Mouse (Mus musculus): ENCODE results near the gene Gm49358. TPM values are rescaled to one million over a fixed set of nuclear protein-coding genes. Genes with fewer than 3 reads are reported as not detected.

Gm49358 gene
- polyA plus RNA-seq, 1 experiment: not detected

DNA sequence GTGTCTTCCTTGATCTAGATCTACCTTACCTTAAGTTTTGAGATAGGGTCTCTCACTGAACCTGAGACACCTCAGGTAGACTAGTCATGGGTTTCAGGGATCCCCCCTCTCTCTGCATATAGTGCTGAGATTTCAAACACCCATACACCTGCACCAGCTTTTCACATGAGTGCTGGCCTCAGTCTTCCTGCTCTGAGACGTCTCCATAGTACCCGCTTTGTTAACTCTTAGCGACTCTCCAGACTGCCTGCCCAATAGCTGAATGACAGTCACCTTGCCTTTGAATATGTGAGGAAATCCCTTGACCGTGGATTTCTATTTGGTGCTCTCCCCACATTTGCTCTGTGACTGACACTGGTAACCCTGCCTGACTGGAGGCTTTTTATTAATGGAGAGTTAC is 30.4 kb downstream of the Gm49358 start:
- Histone ChIP-seq H3K27ac (ENCODE audit: insufficient read depth, low read length) (no peak overlapping the region), H3K4me1 (ENCODE audit: control insufficient read depth, insufficient read depth, low read length) (peaks cover 4% of the 10 kb centered on the region), H3K27me3 (ENCODE audit: control insufficient read depth, insufficient read depth, low read length, poor library complexity, severe bottlenecking) (no peaks in the 10 kb centered on the region), H3K4me3 (ENCODE audit: low read depth, low read length) (no peak overlapping the region), H3K9me3 (replicated peaks; ENCODE audit: control insufficient read depth, insufficient read depth, low read length, poor library complexity, severe bottlenecking) (no peaks in the 10 kb centered on the region), H3K9ac (ENCODE audit: low read depth, poor library complexity, severe bottlenecking) (no peak overlapping the region), H3K36me3 (ENCODE audit: control insufficient read depth, insufficient read depth, low read length, poor library complexity, severe bottlenecking) (no peaks in the 10 kb centered on the region)
- TF ChIP-seq POLR2A (IDR thresholded peaks at IDR 0.05; ENCODE audit: insufficient read depth, low read length) (no peak), CTCF (IDR thresholded peaks at IDR 0.05; ENCODE audit: low read depth, low read length) (no peak), EP300 (IDR thresholded peaks at IDR 0.05; ENCODE audit: insufficient read depth, low read depth, low read length) (no peak)

DNA sequence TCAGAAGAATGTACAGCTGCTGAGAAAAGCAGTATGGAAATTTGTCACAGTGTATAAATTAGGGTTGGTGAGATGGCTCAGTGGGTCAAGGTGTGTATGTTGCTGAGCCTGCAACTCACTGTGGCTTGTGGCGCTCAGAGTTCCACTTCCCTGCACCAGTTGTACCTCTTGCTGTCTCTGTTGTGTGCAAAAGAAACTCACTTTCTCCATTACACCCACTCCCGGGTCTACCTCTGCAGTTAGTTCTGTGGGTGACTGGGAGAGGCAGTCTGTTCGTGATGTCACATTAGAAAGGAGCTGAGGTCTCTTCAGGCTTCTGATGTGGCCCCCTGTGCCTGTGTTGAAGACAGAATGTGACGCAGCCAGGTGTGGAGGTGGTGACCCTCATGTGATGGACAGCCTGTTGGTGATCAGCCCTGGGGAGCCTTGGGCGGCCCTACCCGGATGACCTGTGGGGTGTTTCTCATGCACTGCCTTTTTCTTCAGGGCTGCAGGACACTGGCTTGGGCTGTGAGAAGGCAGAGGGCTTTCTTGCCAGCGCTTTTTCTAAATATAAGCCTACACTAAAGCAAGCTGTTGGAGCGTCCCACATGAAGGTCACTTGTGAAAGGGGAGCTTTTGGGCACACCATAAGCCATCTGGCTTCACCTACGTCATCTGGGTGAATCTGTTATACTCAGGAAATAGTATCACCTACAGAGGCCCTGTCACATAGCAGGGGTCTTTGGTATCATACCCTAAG is 31.2 kb downstream of the Gm49358 start:
- H3K4me1 ChIP-seq (ENCODE audit: control insufficient read depth, insufficient read depth, low read length): peaks cover 2% of the 10 kb centered on the region

DNA sequence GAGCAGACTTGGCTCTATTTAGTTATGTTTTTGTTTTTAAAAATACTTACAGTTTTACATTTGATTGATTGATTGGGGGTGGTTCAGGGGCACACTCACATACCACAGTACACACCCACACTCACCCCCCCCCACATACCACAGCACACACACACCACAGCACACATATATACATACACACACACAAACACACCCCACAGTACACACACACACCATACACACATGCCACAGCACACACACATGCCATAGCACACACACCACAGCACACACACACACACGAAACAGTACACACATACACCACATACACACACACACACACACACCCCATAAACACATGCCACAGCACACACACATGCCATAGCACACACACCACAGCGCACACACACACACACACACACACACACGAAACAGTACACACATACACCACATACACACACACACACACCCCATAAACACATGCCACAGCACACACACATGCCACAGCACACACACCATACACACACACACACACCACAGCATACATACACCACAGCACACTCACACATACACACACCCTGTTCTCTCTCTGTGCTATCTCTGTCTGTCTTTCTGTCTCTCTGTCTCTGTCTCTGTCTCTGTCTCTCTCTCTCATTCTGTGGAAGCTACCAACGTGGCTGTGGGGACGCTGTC is 32.4 kb downstream of the Gm49358 start:
- no peak for TF ChIP-seq POLR2A (IDR thresholded peaks at IDR 0.05; ENCODE audit: insufficient read depth, low read length)
- no peak for TF ChIP-seq EP300 (IDR thresholded peaks at IDR 0.05; ENCODE audit: insufficient read depth, low read depth, low read length)
- TF ChIP-seq CTCF (IDR thresholded peaks at IDR 0.05; ENCODE audit: low read depth, low read length): no peak
- Histone ChIP-seq H3K4me3 (ENCODE audit: low read depth, low read length) (no peak overlapping the region), H3K27me3 (ENCODE audit: control insufficient read depth, insufficient read depth, low read length, poor library complexity, severe bottlenecking) (no peaks in the 10 kb centered on the region), H3K9me3 (replicated peaks; ENCODE audit: control insufficient read depth, insufficient read depth, low read length, poor library complexity, severe bottlenecking) (no peaks in the 10 kb centered on the region), H3K27ac (ENCODE audit: insufficient read depth, low read length) (no peak overlapping the region), H3K9ac (ENCODE audit: low read depth, poor library complexity, severe bottlenecking) (no peak overlapping the region), H3K36me3 (ENCODE audit: control insufficient read depth, insufficient read depth, low read length, poor library complexity, severe bottlenecking) (no peaks in the 10 kb centered on the region), H3K4me1 (ENCODE audit: control insufficient read depth, insufficient read depth, low read length) (peaks cover 2% of the 10 kb centered on the region)

More for the DNA sequence above, 31.2 kb downstream of the Gm49358 start:
- H3K4me3 ChIP-seq (ENCODE audit: low read depth, low read length): no peak overlapping the region
- H3K27ac ChIP-seq (ENCODE audit: insufficient read depth, low read length): no peak overlapping the region
- no peaks in the 10 kb centered on the region for H3K36me3 ChIP-seq (ENCODE audit: control insufficient read depth, insufficient read depth, low read length, poor library complexity, severe bottlenecking)
- no peaks in the 10 kb centered on the region for H3K27me3 ChIP-seq (ENCODE audit: control insufficient read depth, insufficient read depth, low read length, poor library complexity, severe bottlenecking)
- H3K9me3 ChIP-seq (replicated peaks; ENCODE audit: control insufficient read depth, insufficient read depth, low read length, poor library complexity, severe bottlenecking): no peaks in the 10 kb centered on the region
- H3K9ac ChIP-seq (ENCODE audit: low read depth, poor library complexity, severe bottlenecking): no peak overlapping the region
- TF ChIP-seq CTCF (IDR thresholded peaks at IDR 0.05; ENCODE audit: low read depth, low read length): no peak
- TF ChIP-seq EP300 (IDR thresholded peaks at IDR 0.05; ENCODE audit: insufficient read depth, low read depth, low read length): no peak
- TF ChIP-seq POLR2A (IDR thresholded peaks at IDR 0.05; ENCODE audit: insufficient read depth, low read length): no peak

DNA sequence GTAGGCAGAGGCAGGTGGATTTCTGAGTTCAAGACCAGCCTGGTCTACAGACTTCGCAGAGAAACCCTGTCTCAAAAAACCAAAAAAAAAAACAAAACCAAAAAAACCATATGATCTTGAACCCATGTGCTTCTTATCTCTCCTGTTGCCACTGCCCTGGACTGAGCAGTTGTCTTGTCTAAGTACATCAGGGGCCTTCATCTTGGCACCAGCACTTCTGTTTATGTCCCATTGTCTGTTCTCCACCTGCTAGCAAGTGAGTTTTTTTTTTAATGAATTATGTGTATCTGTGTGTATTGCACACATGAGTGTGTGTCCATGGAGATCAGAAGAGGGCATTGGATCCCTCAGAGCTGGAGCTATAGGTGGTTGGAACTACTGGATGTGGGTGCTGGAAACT is 43.6 kb downstream of the Gm49358 start:
- Histone ChIP-seq H3K36me3 (ENCODE audit: control insufficient read depth, insufficient read depth, low read length, poor library complexity, severe bottlenecking) (no peaks in the 10 kb centered on the region), H3K9me3 (replicated peaks; ENCODE audit: control insufficient read depth, insufficient read depth, low read length, poor library complexity, severe bottlenecking) (no peaks in the 10 kb centered on the region), H3K4me3 (ENCODE audit: low read depth, low read length) (no peak overlapping the region), H3K27ac (ENCODE audit: insufficient read depth, low read length) (no peak overlapping the region), H3K4me1 (ENCODE audit: control insufficient read depth, insufficient read depth, low read length) (no peaks in the 10 kb centered on the region), H3K27me3 (ENCODE audit: control insufficient read depth, insufficient read depth, low read length, poor library complexity, severe bottlenecking) (no peaks in the 10 kb centered on the region), H3K9ac (ENCODE audit: low read depth, poor library complexity, severe bottlenecking) (no peak overlapping the region)
- TF ChIP-seq CTCF (IDR thresholded peaks at IDR 0.05; ENCODE audit: low read depth, low read length) (no peak), EP300 (IDR thresholded peaks at IDR 0.05; ENCODE audit: insufficient read depth, low read depth, low read length) (no peak), POLR2A (IDR thresholded peaks at IDR 0.05; ENCODE audit: insufficient read depth, low read length) (no peak)

DNA sequence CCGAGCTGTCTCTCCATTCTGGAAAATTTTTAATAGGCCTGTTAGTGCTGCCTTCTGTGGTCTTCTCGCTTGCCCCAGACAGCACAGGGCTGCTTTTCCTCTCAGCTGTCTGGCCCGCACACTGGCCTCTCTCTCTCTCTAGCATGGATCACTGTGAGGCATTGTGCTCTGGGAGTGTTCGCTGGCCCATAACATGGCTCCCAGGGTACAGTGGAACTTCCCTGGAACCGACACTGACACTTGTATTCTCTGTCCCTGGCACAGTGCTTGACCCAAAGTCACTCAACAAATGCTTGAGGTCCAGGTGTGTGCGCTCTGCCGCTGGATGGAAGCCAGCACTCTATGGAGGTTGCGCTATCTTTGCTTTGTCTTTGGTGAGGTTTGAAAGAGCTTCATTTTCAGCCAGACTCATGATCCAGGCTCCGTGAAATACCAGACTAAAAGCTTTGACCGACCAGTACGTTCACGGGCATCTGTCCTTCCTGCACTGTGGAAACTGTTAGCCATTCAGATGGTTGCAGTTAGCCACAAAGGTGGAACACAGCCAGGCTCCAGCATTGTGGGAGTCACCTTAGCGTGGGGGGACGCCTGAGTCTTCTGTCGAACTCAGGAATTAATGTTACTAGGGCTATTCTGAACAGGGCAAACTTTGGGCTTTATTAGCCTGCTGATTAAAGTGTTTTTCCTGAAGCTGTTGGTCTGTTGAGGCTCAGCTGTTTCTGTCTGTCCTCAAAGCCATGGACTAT is 44.4 kb downstream of the Gm49358 start:
- no peaks in the 10 kb centered on the region for H3K9me3 ChIP-seq (replicated peaks; ENCODE audit: control insufficient read depth, insufficient read depth, low read length, poor library complexity, severe bottlenecking)
- no peak overlapping the region for H3K4me3 ChIP-seq (ENCODE audit: low read depth, low read length)
- H3K4me1 ChIP-seq (ENCODE audit: control insufficient read depth, insufficient read depth, low read length): no peaks in the 10 kb centered on the region
- TF ChIP-seq EP300 (IDR thresholded peaks at IDR 0.05; ENCODE audit: insufficient read depth, low read depth, low read length) (no peak), POLR2A (IDR thresholded peaks at IDR 0.05; ENCODE audit: insufficient read depth, low read length) (no peak), CTCF (IDR thresholded peaks at IDR 0.05; ENCODE audit: low read depth, low read length) (no peak)
- no peak overlapping the region for H3K27ac ChIP-seq (ENCODE audit: insufficient read depth, low read length)
- no peaks in the 10 kb centered on the region for H3K36me3 ChIP-seq (ENCODE audit: control insufficient read depth, insufficient read depth, low read length, poor library complexity, severe bottlenecking)
- H3K27me3 ChIP-seq (ENCODE audit: control insufficient read depth, insufficient read depth, low read length, poor library complexity, severe bottlenecking): no peaks in the 10 kb centered on the region
- H3K9ac ChIP-seq (ENCODE audit: low read depth, poor library complexity, severe bottlenecking): no peak overlapping the region
